Mouse (Mus musculus) heart, adult 2 months (tissue): ENCODE measurements around the gene Arhgap40.

Source experiments
- CTCF ChIP-seq: fragments of 200-600 bp; IDR thresholded peaks from 2 replicates; pipeline ENCODE4 v1.8.1; 2022; ENCODE audit warnings: antibody characterized with exemption, mild to moderate bottlenecking, moderate library complexity
- EP300 ChIP-seq: fragments of 200-500 bp; IDR thresholded peaks from 2 replicates; pipeline ENCODE4 v1.6.1; 2011; ENCODE audit warnings: low read depth, low read length, control low read depth; ENCODE audit not compliant: insufficient read depth
- POLR2A ChIP-seq: fragments of 200-500 bp; IDR thresholded peaks from 2 replicates; pipeline ENCODE4 v1.6.1; 2011; ENCODE audit warnings: mild to moderate bottlenecking, low read depth, low read length, control low read depth; ENCODE audit not compliant: insufficient read depth

- TF ChIP-seq CTCF (no peak), POLR2A (no peak), EP300 (no peak)
Observed at GRCm38 (mm10) chr2:158545266-158545665, 32.7 kb downstream of the Arhgap40 start.
